Mouse (Mus musculus) MEL (cell line): ENCODE results near the gene Tex264. TPM values are rescaled to one million over a fixed set of nuclear protein-coding genes. Genes with fewer than 3 reads are reported as not detected.

ENCODE experiments used
- DNase-seq: peaks from one replicate; pipeline ENCODE4 v3.0.0; 2011; ENCODE audit warnings: low read depth, low spot score
- H3K27ac ChIP-seq: 2 replicates; pipeline ENCODE4 v1.5.1; 2012; ENCODE audit warnings: low read depth, mild to moderate bottlenecking, control low read depth, low read length, moderate library complexity; ENCODE audit not compliant: control insufficient read depth
- H3K27me3 ChIP-seq, 2 experiments: fragments of 150-350 bp in 1 of 2; sonication (generic) in 1 of 2; 2 replicates each; pipeline ENCODE4 v1.6.1; 2012; ENCODE audit warnings: low read length in 2 of 2, mild to moderate bottlenecking in 2 of 2, improper control_type of control experiment in 1 of 2, moderate library complexity in 1 of 2; ENCODE audit not compliant: insufficient read depth in 2 of 2, control insufficient read depth in 1 of 2
- H3K36me3 ChIP-seq, 2 experiments: 2 replicates each; pipeline ENCODE4 v1.6.1; 2012 to 2014; ENCODE audit warnings: low read length in 2 of 2, improper control_type of control experiment in 1 of 2, inconsistent platforms in 1 of 2, mild to moderate bottlenecking in 1 of 2; ENCODE audit not compliant: insufficient read depth in 2 of 2, control insufficient read depth in 1 of 2
- H3K4me1 ChIP-seq, 2 experiments: fragments of 150-350 bp in 1 of 2; sonication (generic) in 1 of 2; 2 replicates each; pipeline ENCODE4 v1.6.1; 2012; ENCODE audit warnings: low read length in 2 of 2, improper control_type of control experiment in 1 of 2, mild to moderate bottlenecking in 1 of 2; ENCODE audit not compliant: insufficient read depth in 2 of 2, control insufficient read depth in 1 of 2
- H3K4me3 ChIP-seq, 2 experiments: fragments of 150-350 bp in 1 of 2; sonication (generic) in 1 of 2; 2 replicates each; pipeline ENCODE4 v1.5.1; 2012; ENCODE audit warnings: low read depth in 2 of 2, low read length in 2 of 2, mild to moderate bottlenecking in 2 of 2, moderate library complexity in 2 of 2, control low read depth in 1 of 2, improper control_type of control experiment in 1 of 2; ENCODE audit not compliant: control insufficient read depth in 1 of 2, insufficient read depth in 1 of 2
- H3K79me2 ChIP-seq: 2 replicates; pipeline ENCODE4 v1.6.1; 2012; ENCODE audit warnings: mild to moderate bottlenecking, low read length, moderate library complexity; ENCODE audit not compliant: control insufficient read depth, poor library complexity, insufficient read depth
- H3K9ac ChIP-seq: 2 replicates; pipeline ENCODE4 v1.6.1; 2012; ENCODE audit warnings: low read depth, mild to moderate bottlenecking, control low read depth, low read length, moderate library complexity; ENCODE audit not compliant: control insufficient read depth, poor library complexity, severe bottlenecking
- H3K9me3 ChIP-seq: fragments of 150-350 bp; sonication (generic); replicated peaks from 2 replicates; pipeline ENCODE4 v1.6.1; 2012; ENCODE audit warnings: mild to moderate bottlenecking, low read length, improper control_type of control experiment, moderate library complexity; ENCODE audit not compliant: insufficient read depth
- BHLHE40 ChIP-seq: IDR thresholded peaks from 2 replicates; pipeline ENCODE4 v1.6.1; 2012; ENCODE audit warnings: low read depth, mild to moderate bottlenecking, inconsistent platforms, low read length, improper control_type of control experiment, borderline replicate concordance
- CHD2 ChIP-seq: IDR thresholded peaks from 2 replicates; pipeline ENCODE4 v1.6.1; 2011; ENCODE audit warnings: low read length, improper control_type of control experiment
- CTCF ChIP-seq, 3 experiments: IDR thresholded peaks in 2 of 3; conservative IDR thresholded peaks in 1 of 3; 2 replicates each; pipeline ENCODE4 v1.5.1; 2011 to 2012; ENCODE audit warnings: low read length in 3 of 3, low read depth in 2 of 3, mild to moderate bottlenecking in 2 of 3, improper control_type of control experiment in 1 of 3, inconsistent platforms in 1 of 3, mixed read lengths in 1 of 3, moderate library complexity in 1 of 3; ENCODE audit not compliant: control insufficient read depth in 1 of 3, insufficient read depth in 1 of 3, poor library complexity in 1 of 3, severe bottlenecking in 1 of 3
- EP300 ChIP-seq, 2 experiments: IDR thresholded peaks; 2 replicates each; pipeline ENCODE4 v1.6.1; 2011; ENCODE audit warnings: improper control_type of control experiment in 2 of 2, low read length in 2 of 2, low read depth in 1 of 2, mild to moderate bottlenecking in 1 of 2
- ETS1 ChIP-seq: IDR thresholded peaks from 2 replicates; pipeline ENCODE4 v1.6.1; 2012; ENCODE audit warnings: low read depth, mild to moderate bottlenecking, inconsistent platforms, low read length, improper control_type of control experiment, moderate library complexity
- GABPA ChIP-seq: IDR thresholded peaks from 2 replicates; pipeline ENCODE4 v1.6.1; 2012; ENCODE audit warnings: low read depth, mild to moderate bottlenecking, inconsistent platforms, low read length, improper control_type of control experiment, moderate library complexity
- GATA1 ChIP-seq: IDR thresholded peaks from 2 replicates; pipeline ENCODE4 v1.6.1; 2011; ENCODE audit warnings: low read depth, low read length, improper control_type of control experiment
- KAT2A ChIP-seq: conservative IDR thresholded peaks from 2 replicates; pipeline ENCODE4 v1.6.1; 2012; ENCODE audit warnings: low read depth, low read length, improper control_type of control experiment, inconsistent platforms
- MAFK ChIP-seq: IDR thresholded peaks from 2 replicates; pipeline ENCODE4 v1.6.1; 2011; ENCODE audit warnings: low read depth, mild to moderate bottlenecking, low read length, improper control_type of control experiment, borderline replicate concordance
- MEF2A ChIP-seq: IDR thresholded peaks from 2 replicates; pipeline ENCODE4 v1.6.1; 2014; ENCODE audit warnings: low read depth, mild to moderate bottlenecking, inconsistent platforms, low read length, improper control_type of control experiment; ENCODE audit not compliant: poor library complexity, insufficient replicate concordance, severe bottlenecking; ENCODE audit errors: extremely low read depth
- MXI1 ChIP-seq: IDR thresholded peaks from 2 replicates; pipeline ENCODE4 v1.6.1; 2011; ENCODE audit warnings: mild to moderate bottlenecking, low read depth, low read length, improper control_type of control experiment
- MYB ChIP-seq: IDR thresholded peaks from 2 replicates; pipeline ENCODE4 v1.6.1; 2011; ENCODE audit warnings: mild to moderate bottlenecking, low read depth, low read length, improper control_type of control experiment
- NELFE ChIP-seq: IDR thresholded peaks from 2 replicates; pipeline ENCODE4 v1.6.1; 2011; ENCODE audit warnings: low read depth, low read length, improper control_type of control experiment
- NRF1 ChIP-seq: IDR thresholded peaks from 2 replicates; pipeline ENCODE4 v1.6.1; 2014; ENCODE audit warnings: low read depth, mild to moderate bottlenecking, inconsistent platforms, low read length, improper control_type of control experiment, moderate library complexity; ENCODE audit not compliant: poor library complexity, insufficient read depth, severe bottlenecking
- POLR2AphosphoS2 ChIP-seq: IDR thresholded peaks from 2 replicates; pipeline ENCODE4 v1.6.1; 2011; ENCODE audit warnings: low read length, improper control_type of control experiment
- POLR2AphosphoS5 ChIP-seq: IDR thresholded peaks from 2 replicates; pipeline ENCODE4 v1.6.1; 2012; ENCODE audit warnings: low read depth, borderline replicate concordance, mild to moderate bottlenecking, inconsistent platforms, low read length, moderate library complexity, mixed read lengths
- RCOR1 ChIP-seq: IDR thresholded peaks from 2 replicates; pipeline ENCODE4 v1.6.1; 2012; ENCODE audit warnings: low read depth, mild to moderate bottlenecking, inconsistent platforms, low read length, improper control_type of control experiment
- TBP ChIP-seq: IDR thresholded peaks from 2 replicates; pipeline ENCODE4 v1.8.0; 2011; ENCODE audit warnings: low read depth, low read length, improper control_type of control experiment
- TCF12 ChIP-seq: IDR thresholded peaks from 2 replicates; pipeline ENCODE4 v1.6.1; 2014; ENCODE audit warnings: low read depth, mild to moderate bottlenecking, inconsistent platforms, low read length, improper control_type of control experiment, moderate library complexity
- UBTF ChIP-seq: IDR thresholded peaks from 2 replicates; pipeline ENCODE4 v1.6.1; 2012; ENCODE audit warnings: low read depth, mild to moderate bottlenecking, inconsistent platforms, low read length, improper control_type of control experiment, moderate library complexity, borderline replicate concordance; ENCODE audit not compliant: insufficient read depth
- ZKSCAN1 ChIP-seq: IDR thresholded peaks from 2 replicates; pipeline ENCODE4 v1.6.1; 2012; ENCODE audit warnings: low read depth, mild to moderate bottlenecking, inconsistent platforms, low read length, improper control_type of control experiment, moderate library complexity
- ZNF384 ChIP-seq: IDR thresholded peaks from 2 replicates; pipeline ENCODE4 v1.6.1; 2012; ENCODE audit warnings: low read depth, mild to moderate bottlenecking, inconsistent platforms, low read length, improper control_type of control experiment
- polyA plus RNA-seq, 2 experiments: library from polyadenylated mRNA; stranded (reverse) in 1 of 2; unstranded in 1 of 2; fragments of >175 nt in 1 of 2; fragments of >200 nt in 1 of 2; gene quantifications; 2 replicates each; pipeline versions ENCODE4 v1.2.1 to v1.2.4; 2012; ENCODE audit warnings: low replicate concordance in 2 of 2, low read depth in 1 of 2; ENCODE audit not compliant: insufficient read length in 2 of 2, insufficient read depth in 1 of 2, missing spikeins in 1 of 2
- total RNA-seq: library from RNA; depleted of rRNA; stranded (reverse); fragments of 300-350 nt; gene quantifications from 2 replicates; pipeline ENCODE4 v1.2.3, GENCODE M21; 2012

The Tex264 gene
- total and polyA plus RNA-seq, 3 experiments = 47.1 to 87.6 TPM; not detected in 1

GRCm38 (mm10) chr9:106676571-106676970 lies 9.2 kb downstream of the Tex264 start:
- no peak overlapping the region for H3K9ac ChIP-seq
- no peaks in the 10 kb centered on the region for H3K27me3 ChIP-seq
- H3K27ac ChIP-seq = no peak overlapping the region
- H3K4me1 ChIP-seq = peaks cover 0 to 1% of the 10 kb centered on the region in 2 experiments; a peak in 1 of 4 replicates
- H3K36me3 ChIP-seq = peaks cover 0 to 4% of the 10 kb centered on the region in 2 experiments
- DNase-seq = no peak
- H3K79me2 ChIP-seq = no peaks in the 10 kb centered on the region
- no peak overlapping the region for H3K4me3 ChIP-seq
- TF ChIP-seq TBP (no peak), CHD2 (no peak), ETS1 (no peak), POLR2AphosphoS2 (no peak), MYB (no peak), CTCF (IDR thresholded peaks at IDR 0.05 in 2 of 3, conservative IDR thresholded peaks at IDR 0.05 in 1 of 3; ENCODE audit: control insufficient read depth in 1 of 3, insufficient read depth in 1 of 3, low read depth in 2 of 3, low read length in 3 of 3, poor library complexity in 1 of 3, severe bottlenecking in 1 of 3) (no peak), POLR2AphosphoS5 (no peak), NRF1 (no peak), GABPA (no peak)
- no peaks in the 10 kb centered on the region for H3K9me3 ChIP-seq

GRCm38 (mm10) chr9:106675965-106676364 lies 9.8 kb downstream of the Tex264 start:
- Histone ChIP-seq H3K9me3 (no peaks in the 10 kb centered on the region), H3K4me1 (peaks cover 0 to 1% of the 10 kb centered on the region in 2 experiments; a peak in 1 of 4 replicates), H3K4me3 (no peak overlapping the region), H3K36me3 (peaks cover 0 to 4% of the 10 kb centered on the region in 2 experiments), H3K79me2 (no peaks in the 10 kb centered on the region), H3K27me3 (no peaks in the 10 kb centered on the region), H3K9ac (no peak overlapping the region), H3K27ac (no peak overlapping the region)
- no peak for DNase-seq
- no peak for TF ChIP-seq NELFE
- no peak for TF ChIP-seq TCF12
- TF ChIP-seq TBP = no peak
- no peak for TF ChIP-seq ZNF384
- no peak for TF ChIP-seq UBTF
- TF ChIP-seq ZKSCAN1 = no peak
- TF ChIP-seq NRF1 = no peak
- no peak for TF ChIP-seq BHLHE40
- no peak for TF ChIP-seq GATA1
- TF ChIP-seq MEF2A = no peak
- TF ChIP-seq KAT2A = no peak
- TF ChIP-seq RCOR1 = no peak
- TF ChIP-seq EP300 (IDR thresholded peaks at IDR 0.05; ENCODE audit: low read depth in 1 of 2, low read length in 2 of 2) = no peak
- TF ChIP-seq MAFK = no peak
- no peak for TF ChIP-seq MXI1
